Comparison of ENCODE assay signal across 9 mouse cellular contexts in the genomic region with DNA sequence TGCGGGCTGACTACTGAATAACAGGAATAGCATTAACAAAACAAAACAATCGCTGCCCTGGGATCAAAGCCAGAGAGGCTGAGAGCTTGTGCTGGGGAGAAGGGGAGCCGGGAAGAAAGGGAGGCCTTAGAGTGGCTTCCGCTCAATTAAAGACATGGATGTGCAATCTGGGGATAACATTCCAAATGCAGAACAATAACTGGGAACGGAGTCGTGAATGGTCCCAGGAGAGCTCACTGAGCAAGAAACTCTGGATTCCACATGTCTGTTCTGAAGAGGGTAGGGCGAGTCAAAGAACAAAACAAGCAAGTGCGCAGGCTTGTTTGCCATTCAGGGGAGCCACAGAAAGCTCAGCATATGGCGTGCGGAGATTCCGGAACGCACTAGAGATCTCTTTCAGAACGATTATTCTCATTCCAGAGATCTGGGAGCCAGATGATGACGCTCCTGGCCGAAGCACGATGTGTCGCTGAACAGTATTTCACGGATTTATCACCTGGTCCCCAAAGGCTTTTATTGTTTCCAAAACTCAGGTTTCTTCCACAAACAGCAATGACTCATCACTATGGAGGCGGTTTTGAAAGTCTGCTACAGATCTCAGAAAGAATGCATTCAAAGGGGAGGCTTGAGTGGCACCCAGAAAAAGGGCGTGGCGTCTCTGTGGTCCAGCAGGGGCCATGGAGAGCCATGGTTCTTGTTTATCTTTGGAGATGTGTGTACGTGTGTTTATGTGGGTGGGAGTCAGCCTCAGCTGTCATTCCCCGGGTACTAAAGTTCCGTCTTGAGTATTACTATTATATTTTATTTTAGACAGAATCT.
DNase-seq lines count a peak whose midpoint lies in the region; ATAC-seq and TF ChIP-seq lines count a peak whose summit lies in the region.
"Had no signal": no experiment of that assay in that cellular context is flagged by ENCODE, and none has a peak within 500 bp of the region (broad histone marks: within the 10 kb centered on the region; RNA-seq: fewer than 3 reads in every experiment).

No protein-coding gene starts in this region.

- TF ChIP-seq POLR2A in embryonic fibroblast, embryonic 13.5 days (IDR thresholded peaks at IDR 0.05; ENCODE audit: low read depth, low read length): no peak
- TF ChIP-seq POLR2A in myocyte (IDR thresholded peaks at IDR 0.05; ENCODE audit: insufficient read length, low read depth): no peak

- no peaks in the 10 kb centered on the region for H3K36me3 ChIP-seq in myocyte (ENCODE audit: control insufficient read depth, insufficient read depth)
- H3K36me3 ChIP-seq in liver, embryonic 11.5 days (ENCODE audit: control insufficient read depth, insufficient read depth, low read length): no peaks in the 10 kb centered on the region

- peak overlapping the region; percentile 12 for H3K4me2 ChIP-seq in myocyte (ENCODE audit: low read depth)
- H3K4me2 ChIP-seq in liver, embryonic 11.5 days: no peak overlapping the region

- peaks cover 5% of the 10 kb centered on the region; the same call in 1 of the 2 replicates for H3K4me1 ChIP-seq in embryonic fibroblast, embryonic 13.5 days (ENCODE audit: control insufficient read depth, insufficient read depth, low read length)
- no peaks in the 10 kb centered on the region for H3K4me1 ChIP-seq in liver, embryonic 11.5 days (replicated peaks; ENCODE audit: control insufficient read depth, insufficient read depth, low read length)

- H3K27me3 ChIP-seq in myocyte (ENCODE audit: control insufficient read depth, insufficient read depth, insufficient read length): peaks cover 4% of the 10 kb centered on the region
- H3K27me3 ChIP-seq in liver, embryonic 11.5 days (replicated peaks; ENCODE audit: control insufficient read depth, insufficient read depth, low read length): no peaks in the 10 kb centered on the region

- H3K9ac ChIP-seq in liver, embryonic 11.5 days (ENCODE audit: low read depth, low read length): no peak overlapping the region
- H3K9ac ChIP-seq: liver, embryonic 14.5 days had no signal

- H3K27ac ChIP-seq in embryonic fibroblast, embryonic 13.5 days (ENCODE audit: insufficient read depth, low read length): peak overlapping the region; percentile 6
- H3K27ac ChIP-seq in liver, embryonic 11.5 days (ENCODE audit: low read depth, low read length): no peak overlapping the region
- H3K27ac ChIP-seq: liver, embryonic 14.5 days had no signal

- no peak for ATAC-seq in liver, embryonic 11.5 days (replicated peaks; ENCODE audit: low FRiP score)

- no peak overlapping the region for H3K4me3 ChIP-seq in embryonic fibroblast, embryonic 13.5 days (ENCODE audit: insufficient read depth, low read length)
- no peak overlapping the region for H3K4me3 ChIP-seq in myocyte
- H3K4me3 ChIP-seq in liver, embryonic 11.5 days (ENCODE audit: low read depth, low read length): no peak overlapping the region

- H3ac ChIP-seq in myocyte (ENCODE audit: control insufficient read depth, insufficient read length): no peak overlapping the region

- peak; percentile 14 to 39 for DNase-seq in left cerebral cortex, adult 18-20 months (ENCODE audit: low spot score in 2 of 2)
- DNase-seq in left cerebral cortex, adult 11 months (ENCODE audit: low spot score): no peak
- DNase-seq in layer of hippocampus, adult 18-20 months (ENCODE audit: low spot score in 2 of 2): peak; percentile 26 to 77
- no peak for DNase-seq in testis, postnatal 14 days (ENCODE audit: low spot score)
- DNase-seq in natural killer cell, adult 2 months (ENCODE audit: low spot score in 2 of 2): no peak
- DNase-seq in liver, embryonic 11.5 days (ENCODE audit: low spot score): no peak

- no peaks in the 10 kb centered on the region for H3K79me2 ChIP-seq in myocyte (ENCODE audit: control insufficient read depth, insufficient read depth)

- TF ChIP-seq CTCF in embryonic fibroblast, embryonic 13.5 days (IDR thresholded peaks at IDR 0.05; ENCODE audit: borderline replicate concordance, insufficient read depth, low read length): no peak

- H3K9me3 ChIP-seq in liver, embryonic 11.5 days (ENCODE audit: control insufficient read depth, low read length): no peaks in the 10 kb centered on the region

- WGBS in liver, embryonic 11.5 days: 58% methylated on average over 24 of the region's 24 CpGs

TF ChIP-seq in myocyte, 11 proteins besides CTCF, POLR2A, EP300 and RAD21:
- no peak for TF ChIP-seq MYOD1 (IDR thresholded peaks at IDR 0.05; ENCODE audit: control insufficient read depth in 1 of 3, insufficient read length in 2 of 3, low read depth in 2 of 3)

Comparison
In these comparisons a context has a peak if more than half of its experiments do, and no peak if none do; other contexts are left out.
1. DNase-seq: peak in left cerebral cortex, adult 18-20 months (2 of 2) and layer of hippocampus, adult 18-20 months (2 of 2); none in left cerebral cortex, adult 11 months (single experiment), testis, postnatal 14 days (single experiment), natural killer cell, adult 2 months (0 of 2) and liver, embryonic 11.5 days (single experiment).